Mouse (Mus musculus) midbrain, postnatal 0 days (tissue): ENCODE data around the gene Pkn3. TPM values are rescaled to one million over a fixed set of nuclear protein-coding genes. Genes with fewer than 3 reads are reported as not detected.

Experiments used
- ATAC-seq: fragments of 200-750 bp; cut with Nextera tagmentation; 2 replicates; pipeline ENCODE4 v1.8.0; 2017; ENCODE audit warnings: moderate number of reproducible peaks, mild to moderate bottlenecking, moderate TSS enrichment, moderate library complexity; ENCODE audit not compliant: low FRiP score
- DNase-seq: peaks from one replicate; pipeline ENCODE4 v3.0.0-alpha.2; 2015; ENCODE audit warnings: low spot score
- H3K27ac ChIP-seq: fragments of 300-500 bp; sonication (generic); 2 replicates; pipeline ENCODE4 v1.5.1; 2014; ENCODE audit warnings: low read depth, mild to moderate bottlenecking, low read length, mixed read lengths
- H3K27me3 ChIP-seq: fragments of 300-500 bp; sonication (generic); 2 replicates; pipeline ENCODE4 v1.6.1; 2014; ENCODE audit warnings: low read length, control low read depth, mixed read lengths; ENCODE audit not compliant: insufficient read depth
- H3K36me3 ChIP-seq: fragments of 300-500 bp; sonication (generic); 2 replicates; pipeline ENCODE4 v1.6.1; 2014; ENCODE audit warnings: low read length, control low read depth, mixed read lengths; ENCODE audit not compliant: insufficient read depth
- H3K4me1 ChIP-seq: fragments of 300-500 bp; sonication (generic); 2 replicates; pipeline ENCODE4 v1.6.1; 2014; ENCODE audit warnings: mild to moderate bottlenecking, control low read depth, antibody characterized with exemption, low read length, mixed read lengths; ENCODE audit not compliant: insufficient read depth
- H3K4me2 ChIP-seq: fragments of 300-500 bp; sonication (generic); 2 replicates; pipeline ENCODE4 v1.6.1; 2014; ENCODE audit warnings: low read depth, mild to moderate bottlenecking, low read length, mixed read lengths; ENCODE audit not compliant: poor library complexity, severe bottlenecking
- H3K4me3 ChIP-seq: fragments of 300-500 bp; sonication (generic); 2 replicates; pipeline ENCODE4 v1.5.1; 2014; ENCODE audit warnings: low read depth, mild to moderate bottlenecking, low read length, moderate library complexity
- H3K9ac ChIP-seq: fragments of 300-500 bp; sonication (generic); replicated peaks from 2 replicates; pipeline ENCODE4 v1.6.1; 2014; ENCODE audit warnings: mild to moderate bottlenecking, low read length, moderate library complexity, mixed read lengths; ENCODE audit not compliant: poor library complexity, severe bottlenecking
- H3K9me3 ChIP-seq: fragments of 300-500 bp; sonication (generic); 2 replicates; pipeline ENCODE4 v1.6.1; 2016; ENCODE audit warnings: low read length, control low read depth
- CTCF ChIP-seq: IDR thresholded peaks from 2 replicates; pipeline ENCODE4 v1.5.1; 2016; ENCODE audit warnings: antibody characterized with exemption, mild to moderate bottlenecking
- WGBS: fragments of 180-500 bp; shearing (Covaris S2); extraction: QIAGEN DNeasy Blood & Tissue Kit; methylation state at CpG from one replicate; pipeline ENCODE4 v1.1.7; 2014; 5-methylcytosine and 5-hydroxymethylcytosine counted together
- polyA plus RNA-seq: library from polyadenylated mRNA; unstranded; fragments of >200 nt; fragmentation: Nextera tagmentation; extraction: Ambion mirVana; gene quantifications from 2 replicates; pipeline ENCODE4 v1.2.1, GENCODE M21; 2015
- total RNA-seq: library from RNA; depleted of rRNA; stranded (reverse); fragments of >200 nt; gene quantifications from 2 replicates; pipeline ENCODE4 v1.2.3, GENCODE M21; 2014

Pkn3 gene
- total and polyA plus RNA-seq, 2 experiments from 2014 or later: 0.73 to 1.7 TPM

DNA sequence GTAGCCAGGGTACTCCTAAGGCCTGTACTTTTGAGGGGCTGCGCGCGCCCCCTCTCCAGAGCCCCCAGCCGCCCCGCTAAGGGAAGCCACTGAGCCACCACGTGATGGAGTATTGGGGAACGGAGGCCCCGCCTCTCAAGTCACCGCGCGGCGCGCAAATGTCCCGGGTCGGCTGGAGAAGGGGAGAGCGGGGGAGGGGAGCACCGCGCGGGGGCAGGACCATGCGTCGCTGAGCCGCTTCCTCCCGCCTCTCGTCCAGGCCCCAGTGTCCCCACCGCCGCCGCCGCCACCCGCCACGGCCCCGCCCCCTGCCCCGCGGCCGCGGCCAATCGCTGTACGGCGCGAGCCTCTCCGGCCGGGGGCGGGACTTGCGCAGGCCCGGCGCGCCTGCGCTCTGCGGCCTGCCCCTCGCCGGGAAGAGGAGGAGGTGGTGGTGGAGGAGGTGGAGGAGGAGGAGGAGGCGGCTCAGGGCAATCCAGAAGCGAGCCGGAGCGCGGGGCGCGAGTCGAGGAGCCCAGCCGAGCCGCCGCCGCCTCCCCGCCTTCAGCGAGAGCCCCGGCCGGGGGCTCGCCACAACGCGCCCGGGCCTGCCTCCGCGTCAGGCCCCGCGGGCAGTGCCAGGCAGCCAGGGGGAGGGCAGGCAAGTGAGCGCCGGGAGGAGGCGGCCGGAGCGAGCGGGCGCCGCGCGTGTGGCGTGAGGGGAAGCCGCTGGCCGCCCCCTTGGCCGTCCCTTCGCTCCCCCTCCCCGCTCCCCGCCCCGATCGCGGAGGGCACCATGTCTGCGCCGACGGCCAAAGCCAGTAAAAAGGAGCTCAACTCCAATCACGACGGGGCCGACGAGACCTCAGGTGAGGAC lies 11.2 kb upstream of the Pkn3 start:
- Histone ChIP-seq H3K9me3 (no peaks in the 10 kb centered on the region), H3K4me2 (peak overlapping the region; percentile 78), H3K27ac (peak overlapping the region; percentile 97), H3K27me3 (no peaks in the 10 kb centered on the region), H3K4me3 (peak overlapping the region; percentile 60), H3K9ac (peak overlapping the region; percentile 94), H3K4me1 (peaks cover 12% of the 10 kb centered on the region; the same call in 1 of the 2 replicates), H3K36me3 (peaks cover 7% of the 10 kb centered on the region; the same call in 1 of the 2 replicates)
- 0% methylated on average over 55 of the region's 101 CpGs for WGBS
- ATAC-seq (peak; percentile 95), DNase-seq (peak; percentile 95)
- TF ChIP-seq CTCF: no peak

DNA sequence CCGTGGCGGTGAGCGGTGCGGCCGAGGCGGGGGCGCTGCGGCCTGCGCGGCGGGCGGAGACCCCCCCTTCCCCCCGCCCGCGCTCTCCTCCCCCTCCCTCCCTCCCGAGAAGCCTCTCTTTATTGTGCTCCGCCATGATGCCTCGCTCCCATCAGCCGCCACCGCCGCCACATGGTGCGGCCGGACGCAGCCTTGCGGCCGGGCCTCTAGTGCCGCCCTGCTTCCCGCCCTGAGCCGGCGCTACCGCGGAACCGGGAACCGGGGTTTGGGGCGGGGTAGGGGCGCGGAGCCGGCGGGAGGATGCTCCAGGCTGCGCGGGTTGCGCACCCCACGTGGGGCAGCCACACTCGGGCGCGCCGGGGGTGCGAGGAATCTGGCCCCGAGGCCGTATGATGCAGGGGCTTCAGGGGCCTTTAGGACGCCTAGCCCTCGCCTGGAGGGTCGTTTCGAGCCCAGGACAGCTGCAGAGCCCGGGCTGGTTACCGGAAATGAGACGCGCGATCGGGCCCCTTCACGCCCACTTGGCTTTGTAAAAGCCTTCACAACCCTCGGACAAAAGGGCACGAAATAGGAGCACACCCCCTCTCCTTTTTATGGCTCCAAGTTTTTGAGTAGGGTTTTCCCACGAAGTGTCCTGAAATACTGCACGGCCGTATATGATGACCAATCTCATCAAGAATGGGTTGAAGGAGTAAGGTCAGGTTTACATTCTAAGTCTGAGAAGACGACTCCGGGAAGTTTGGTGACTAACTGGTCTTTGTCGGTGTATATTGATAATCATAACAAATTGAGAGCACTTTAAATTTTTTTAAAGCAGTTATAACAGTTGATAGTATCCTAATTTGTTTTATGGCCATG lies 10.2 kb upstream of the Pkn3 start:
- H3K9me3 ChIP-seq: no peaks in the 10 kb centered on the region
- under 1% methylated on average over 47 of the region's 69 CpGs for WGBS
- H3K4me2 ChIP-seq: peak overlapping the region; percentile 78
- peak overlapping the region; percentile 97 for H3K27ac ChIP-seq
- peaks cover 12% of the 10 kb centered on the region; the same call in 1 of the 2 replicates for H3K4me1 ChIP-seq
- H3K27me3 ChIP-seq: no peaks in the 10 kb centered on the region
- no peak for TF ChIP-seq CTCF
- peak; percentile 41 for ATAC-seq
- peak overlapping the region; percentile 60 for H3K4me3 ChIP-seq
- peaks cover 7% of the 10 kb centered on the region; the same call in 1 of the 2 replicates for H3K36me3 ChIP-seq
- H3K9ac ChIP-seq: peak overlapping the region; percentile 94
- DNase-seq: peak; percentile 53

DNA sequence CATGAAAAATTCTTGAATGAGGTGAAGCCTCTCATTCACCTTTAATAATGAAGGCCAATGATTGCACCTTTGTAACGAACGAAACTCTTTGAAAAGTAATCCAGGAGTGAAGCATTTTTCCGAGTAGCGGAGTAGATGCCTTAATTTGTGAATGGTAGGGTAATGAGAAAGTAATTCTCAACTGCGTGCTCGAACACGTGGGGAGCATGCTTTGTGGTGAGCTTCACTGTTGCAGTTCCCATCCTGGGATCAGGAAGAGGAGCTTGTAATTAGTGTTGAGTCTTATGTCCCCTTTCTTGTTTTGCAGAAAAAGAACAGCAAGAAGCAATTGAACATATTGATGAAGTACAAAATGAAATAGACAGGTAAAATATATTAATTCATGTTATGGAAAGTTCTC lies 9.5 kb upstream of the Pkn3 start:
- WGBS: 20% methylated on average over 7 of the region's 7 CpGs
- peak overlapping the region; percentile 78 for H3K4me2 ChIP-seq
- peaks cover 7% of the 10 kb centered on the region; the same call in 1 of the 2 replicates for H3K4me1 ChIP-seq
- H3K4me3 ChIP-seq: peak overlapping the region; percentile 60
- H3K9me3 ChIP-seq: no peaks in the 10 kb centered on the region
- H3K36me3 ChIP-seq: peaks cover 7% of the 10 kb centered on the region; the same call in 1 of the 2 replicates
- no peak overlapping the region for H3K27ac ChIP-seq
- no peak overlapping the region for H3K9ac ChIP-seq
- no peaks in the 10 kb centered on the region for H3K27me3 ChIP-seq
- no peak for DNase-seq
- ATAC-seq: no peak
- TF ChIP-seq CTCF: no peak

DNA sequence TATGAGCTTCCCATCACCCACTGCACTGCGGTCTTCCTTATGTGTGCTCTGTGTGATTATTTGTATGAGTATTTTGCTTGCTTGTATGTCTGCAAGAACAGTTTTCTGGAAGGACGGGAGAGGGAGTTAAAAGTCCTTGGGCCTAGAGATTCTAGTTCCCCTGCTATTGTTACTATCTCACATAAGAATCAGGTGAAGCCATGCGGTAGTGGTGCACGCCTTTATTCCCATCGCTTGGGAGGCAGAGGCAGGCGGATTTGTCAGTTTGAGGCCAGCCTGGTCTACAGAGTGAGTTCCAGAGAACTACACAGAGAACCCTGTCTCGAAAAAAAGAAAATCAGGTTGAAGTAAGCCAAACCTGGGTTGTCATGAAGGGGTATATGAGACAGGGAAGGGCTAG lies 4.6 kb upstream of the Pkn3 start:
- Histone ChIP-seq H3K27me3 (no peaks in the 10 kb centered on the region), H3K9ac (no peak overlapping the region), H3K36me3 (peaks cover 16% of the 10 kb centered on the region), H3K4me2 (no peak overlapping the region), H3K27ac (no peak overlapping the region), H3K4me1 (peaks cover 3% of the 10 kb centered on the region; the same call in 1 of the 2 replicates), H3K9me3 (no peaks in the 10 kb centered on the region), H3K4me3 (no peak overlapping the region)
- ATAC-seq: no peak
- DNase-seq: no peak
- no peak for TF ChIP-seq CTCF
- WGBS: 74% methylated on average over 7 of the region's 7 CpGs

DNA sequence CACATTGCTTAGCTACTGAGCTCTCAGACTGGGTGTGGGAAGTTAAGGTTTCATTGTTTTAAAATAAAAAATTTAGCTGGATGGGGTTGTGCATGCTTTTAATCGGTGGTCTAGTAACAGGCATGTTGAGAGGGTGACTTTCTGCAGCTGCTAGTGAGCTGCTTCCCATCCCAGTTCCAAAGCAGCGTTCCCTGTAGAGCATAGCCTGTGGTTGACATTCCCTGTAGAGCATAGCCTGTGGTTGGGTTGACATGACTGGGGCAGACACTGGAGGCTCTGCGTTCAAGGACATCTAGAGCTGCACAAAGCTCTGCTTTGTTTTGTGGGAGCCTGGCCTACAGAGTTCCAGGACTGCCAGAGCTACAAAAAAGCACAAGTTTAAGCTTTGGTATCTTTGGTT lies 4.2 kb upstream of the Pkn3 start:
- no peaks in the 10 kb centered on the region for H3K27me3 ChIP-seq
- H3K36me3 ChIP-seq: peaks cover 16% of the 10 kb centered on the region
- no peak for ATAC-seq
- no peak overlapping the region for H3K4me2 ChIP-seq
- no peak overlapping the region for H3K4me3 ChIP-seq
- no peak overlapping the region for H3K9ac ChIP-seq
- 81% methylated on average over 3 of the region's 3 CpGs for WGBS
- DNase-seq: no peak
- TF ChIP-seq CTCF: no peak
- H3K27ac ChIP-seq: no peak overlapping the region
- H3K9me3 ChIP-seq: no peaks in the 10 kb centered on the region
- peaks cover 4% of the 10 kb centered on the region; the same call in 1 of the 2 replicates for H3K4me1 ChIP-seq
